Mouse (Mus musculus) spleen, adult 2 months (tissue): ENCODE measurements around the gene Fra10ac1.
A peak's percentile ranks its signal among the peaks of the same experiment; 100 is the strongest.

Source experiments
- CTCF ChIP-seq: fragments of 200-500 bp; IDR thresholded peaks from 2 replicates; pipeline ENCODE4 v1.5.1; 2011; ENCODE audit warnings: mild to moderate bottlenecking, inconsistent platforms; ENCODE audit not compliant: insufficient read depth, insufficient read length, insufficient replicate concordance; ENCODE audit errors: extremely low read depth
- POLR2A ChIP-seq: fragments of 200-500 bp; IDR thresholded peaks from 2 replicates; pipeline ENCODE4 v1.6.1; 2011; ENCODE audit warnings: low read depth, low read length, inconsistent platforms

- no peak for TF ChIP-seq POLR2A
- peak; percentile 42; the same call in 1 of the 2 replicates for TF ChIP-seq CTCF
These were observed 29.8 kb upstream of the Fra10ac1 start for GRCm38 (mm10) chr19:38253796-38254195.
